Mouse (Mus musculus): ENCODE results near the gene Adamtsl3.

GRCm38 (mm10) chr7:82423602-82424001 is 88.1 kb downstream of the Adamtsl3 start:
- TF ChIP-seq CTCF (IDR thresholded peaks at IDR 0.05; ENCODE audit: control insufficient read depth, insufficient read depth, low read length) (no peak), POLR2A (IDR thresholded peaks at IDR 0.05; ENCODE audit: borderline replicate concordance, control insufficient read depth, low read depth, low read length) (no peak)

Measured in bone marrow, adult 2 months (tissue).